Mouse (Mus musculus): ENCODE measurements at regions not wholly inside any gene's neighbourhood (a gene's known extent, or its start where the extent isn't known, plus 50 kb on each side); places are given as distances from the start of the nearest gene placed in this dataset.
A peak's percentile ranks its signal among the peaks of the same experiment; 100 is the strongest.
"Not testable (repeated sequence)": the region's sequence is repeated elsewhere in the genome, so short reads cannot be mapped to it uniquely, and the experiment has no call there.

DNA sequence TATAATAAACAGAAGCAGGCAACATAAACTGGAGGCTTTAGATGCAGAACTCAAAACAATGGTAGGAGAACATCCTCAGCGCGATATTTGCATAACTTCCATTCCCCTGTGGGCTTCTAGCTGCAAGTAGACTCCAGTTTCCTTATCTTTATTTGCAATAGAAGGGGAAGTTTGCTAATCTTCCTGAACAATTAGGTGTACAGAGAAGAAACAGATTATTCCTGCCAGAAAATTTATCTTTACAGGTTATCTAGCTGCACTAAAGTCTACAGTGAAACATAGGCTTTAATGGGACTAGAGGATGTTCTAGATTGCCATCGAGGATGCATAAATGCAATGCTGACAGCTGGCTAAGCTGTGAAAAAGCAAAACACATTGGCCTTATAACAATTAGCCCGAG lies 1544.0 kb downstream of the Efna5 start:
- DNase-seq (ENCODE audit: low read depth, low spot score): no peak

DNA sequence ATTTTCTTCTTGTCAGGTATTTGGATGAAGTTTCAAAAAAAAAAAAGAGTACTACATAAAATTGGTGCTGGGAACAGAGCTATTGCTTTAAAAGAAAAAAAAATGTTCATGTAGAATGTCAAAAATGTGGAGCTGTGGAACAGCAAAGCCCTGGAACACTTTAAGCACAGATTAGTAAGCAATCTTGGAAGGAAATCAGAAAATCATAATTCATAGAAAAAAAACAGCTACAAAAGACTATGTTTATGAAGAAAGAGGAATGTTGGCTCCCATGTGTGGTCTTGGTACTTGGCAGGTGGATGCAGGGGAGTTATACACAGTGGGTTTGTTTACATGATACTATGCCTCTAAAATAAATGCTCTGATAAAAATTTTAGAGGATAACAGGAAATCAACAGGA lies 1555.7 kb downstream of the Efna5 start:
- no peak for DNase-seq (ENCODE audit: low read depth, low spot score)

DNA sequence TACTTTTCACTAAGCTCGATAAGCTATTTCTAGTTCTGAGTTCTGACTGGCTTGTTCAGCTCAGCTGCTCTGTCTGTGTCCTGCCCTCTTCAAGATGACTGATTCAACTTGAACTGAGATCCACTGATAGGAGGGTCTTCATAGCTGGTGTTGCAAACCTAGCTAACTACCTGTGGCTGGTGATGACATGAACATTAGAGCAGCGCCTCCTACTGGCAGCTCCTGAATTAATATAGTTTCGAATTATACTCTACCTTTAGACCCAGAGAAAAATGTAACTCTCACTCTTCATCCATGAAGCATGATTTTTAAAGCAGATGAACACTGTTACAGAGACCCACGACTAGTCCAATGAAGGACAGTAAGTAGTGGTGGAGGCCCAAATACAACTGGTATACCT lies 1560.3 kb downstream of the Efna5 start:
- DNase-seq (ENCODE audit: low read depth, low spot score): no peak

DNA sequence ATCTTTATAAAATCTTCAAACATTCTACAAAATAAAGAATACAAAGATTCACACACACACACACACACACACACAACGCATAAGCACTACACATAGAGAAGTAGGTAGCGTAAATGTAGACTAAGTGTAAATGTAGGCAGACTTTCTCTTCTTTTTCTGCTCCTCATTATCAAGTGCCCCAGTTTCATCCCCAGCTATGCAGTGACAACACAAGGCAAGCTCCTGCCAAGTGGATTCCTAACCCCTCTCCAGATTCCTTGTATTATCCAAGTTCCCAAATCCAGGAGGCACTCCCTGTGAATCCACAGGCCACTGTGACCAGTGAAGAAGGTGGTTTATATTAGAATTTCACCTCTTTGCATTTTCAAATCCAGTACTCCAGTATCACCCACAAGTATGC lies 1567.7 kb downstream of the Efna5 start:
- no peak for DNase-seq (ENCODE audit: low read depth, low spot score)

DNA sequence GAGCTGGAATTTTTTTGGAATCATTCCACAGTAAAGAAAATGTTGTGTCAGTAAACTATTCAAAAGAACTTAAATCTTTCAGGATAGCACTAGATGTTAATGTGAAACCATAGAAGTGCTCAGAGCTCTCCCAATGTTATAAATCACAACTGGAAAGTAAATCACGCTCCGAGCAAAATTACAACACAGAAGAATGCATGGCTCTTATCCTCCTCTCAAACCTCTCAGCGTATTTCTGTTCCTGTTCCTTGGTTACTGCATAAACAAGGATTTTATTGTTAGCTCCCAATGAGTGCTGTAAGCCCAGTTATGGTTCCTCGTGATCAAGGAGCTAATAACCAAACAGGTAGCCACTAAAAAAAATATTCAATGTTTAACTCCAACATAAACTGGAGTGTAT lies 1569.9 kb downstream of the Efna5 start:
- no peak for DNase-seq (ENCODE audit: low read depth, low spot score)

DNA sequence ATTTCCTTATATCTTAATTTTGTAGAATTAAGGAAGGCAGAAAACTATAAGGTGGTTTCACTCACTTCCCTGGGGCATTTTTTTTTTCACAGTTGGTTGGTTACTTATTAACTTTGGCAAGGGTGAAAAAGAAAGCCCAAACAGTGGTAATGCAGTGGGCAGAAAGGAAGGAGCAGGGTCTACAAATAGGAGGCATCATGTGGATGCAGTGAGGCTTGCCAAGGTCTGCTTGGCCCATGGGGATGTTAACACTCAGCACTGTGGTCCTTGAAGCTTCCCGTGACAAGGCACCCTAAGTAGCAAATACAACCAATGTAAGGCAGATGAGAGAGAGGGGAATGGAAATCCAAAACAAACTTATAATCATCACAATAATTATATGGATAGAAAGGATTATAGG lies 1577.5 kb downstream of the Efna5 start:
- no peak for DNase-seq (ENCODE audit: low read depth, low spot score)

DNA sequence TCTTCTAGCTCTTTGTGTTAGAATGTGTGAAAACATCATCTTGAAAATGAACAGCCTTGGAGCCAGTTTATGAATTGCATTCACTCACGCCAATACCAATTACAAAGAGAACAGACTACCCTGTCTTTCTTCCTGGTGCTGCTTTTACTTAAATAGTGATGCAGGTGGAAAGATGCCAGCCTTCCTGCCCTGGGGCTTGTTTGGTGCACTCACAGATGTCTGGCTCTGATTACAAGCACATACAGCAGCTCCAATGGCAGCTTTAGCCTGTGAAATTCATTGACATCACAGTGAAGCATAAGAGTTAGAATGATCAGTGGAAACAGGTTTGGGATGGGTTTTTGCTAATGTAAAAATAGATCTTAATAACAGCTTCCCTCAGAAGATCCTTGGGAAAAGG lies 1579.1 kb downstream of the Efna5 start:
- DNase-seq (ENCODE audit: low read depth, low spot score): no peak

DNA sequence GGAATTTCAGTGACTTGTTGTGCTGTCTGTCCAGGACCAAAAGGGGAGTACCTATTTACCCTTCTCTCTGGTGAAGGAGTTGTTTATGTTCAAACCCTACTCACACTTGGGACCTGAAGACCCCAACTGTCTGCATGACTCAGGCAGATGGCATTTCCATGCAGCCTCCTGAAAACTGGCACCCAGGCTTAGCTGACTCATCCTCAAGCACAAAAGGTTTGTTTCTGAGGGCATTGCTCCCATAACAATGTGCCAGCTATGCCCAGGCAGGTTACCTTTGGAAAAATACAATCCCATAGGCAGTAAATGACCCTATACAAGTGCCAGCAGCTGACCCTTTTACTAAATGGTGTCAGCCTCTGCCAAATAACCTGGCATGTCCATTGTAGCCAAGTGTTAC lies 1579.9 kb downstream of the Efna5 start:
- DNase-seq (ENCODE audit: low read depth, low spot score): no peak

DNA sequence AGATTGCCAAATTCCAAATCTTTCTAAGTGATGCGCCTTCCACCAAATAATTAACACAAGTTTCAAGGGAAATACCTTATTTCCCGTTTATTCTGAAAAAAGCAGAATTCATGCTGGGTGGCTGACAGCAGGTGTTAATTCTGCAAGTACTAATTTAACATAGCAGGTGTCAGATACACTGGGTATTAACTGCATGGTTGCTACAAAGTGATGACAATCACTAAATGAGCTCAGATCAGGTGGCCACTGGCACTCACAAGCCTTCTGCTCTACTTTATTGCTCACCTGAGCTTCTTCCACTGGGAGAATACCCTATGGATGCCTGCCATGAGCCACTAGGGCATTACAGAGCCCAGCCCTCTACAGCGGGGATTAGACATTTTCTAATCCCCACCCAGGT lies 1590.0 kb downstream of the Efna5 start:
- no peak for DNase-seq (ENCODE audit: low read depth, low spot score)

DNA sequence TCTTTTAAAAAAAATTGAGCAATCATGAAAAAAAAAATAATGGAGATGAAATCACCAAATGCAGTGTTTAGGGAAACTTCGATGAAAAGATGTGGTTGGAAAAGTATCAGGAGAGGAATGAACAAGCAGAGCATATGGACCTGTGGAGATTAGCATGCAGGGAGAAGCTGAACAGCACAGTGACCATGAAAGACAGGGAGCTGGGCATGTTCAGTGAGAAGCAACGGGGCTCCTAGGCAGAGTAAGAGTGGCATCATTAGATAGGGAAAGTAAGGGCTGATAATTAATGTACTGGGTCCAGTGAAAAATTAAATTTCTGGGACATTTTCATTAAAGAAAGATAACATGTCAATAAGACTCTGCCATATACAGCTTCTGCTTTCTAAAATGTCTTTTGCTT lies 1592.5 kb downstream of the Efna5 start:
- no peak for DNase-seq (ENCODE audit: low read depth, low spot score)

DNA sequence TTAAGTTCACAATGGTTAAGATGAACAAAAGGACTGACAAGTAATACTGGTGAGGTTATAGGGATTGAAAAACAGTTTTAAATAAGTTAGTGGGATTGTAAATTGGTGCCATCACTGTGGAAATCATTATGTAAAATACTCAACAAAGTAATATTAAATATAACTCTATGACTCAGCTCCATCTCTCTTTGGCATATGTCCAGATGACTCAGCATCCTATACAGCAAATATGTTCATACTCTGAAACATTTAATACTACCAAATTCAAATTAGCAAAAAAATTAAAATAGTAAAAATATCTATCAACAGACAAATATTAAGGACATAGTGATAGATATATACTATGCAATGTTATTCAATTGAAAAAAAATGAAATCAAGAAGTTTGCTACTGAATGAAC lies 1607.5 kb downstream of the Efna5 start:
- no peak for DNase-seq (ENCODE audit: low read depth, low spot score)

DNA sequence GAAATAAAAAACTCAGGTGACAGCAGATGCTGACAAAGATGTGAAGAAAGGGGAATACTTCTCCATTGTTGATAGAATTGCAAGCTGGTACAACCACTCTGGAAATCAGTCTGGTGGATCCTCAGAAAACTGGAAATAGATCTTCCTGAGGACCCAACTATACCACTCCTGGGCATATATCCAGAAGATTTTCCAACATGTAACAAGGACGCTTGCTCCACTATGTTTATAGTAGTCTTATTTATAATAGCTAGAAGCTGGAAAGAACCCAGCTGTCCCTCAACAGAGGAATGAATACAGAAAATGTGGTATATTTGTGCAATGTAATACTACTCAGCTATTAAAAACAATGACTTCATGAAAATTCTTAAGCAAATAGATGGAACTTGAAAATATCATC lies 1624.6 kb downstream of the Efna5 start:
- not testable (repeated sequence) for DNase-seq (ENCODE audit: low read depth, low spot score)

DNA sequence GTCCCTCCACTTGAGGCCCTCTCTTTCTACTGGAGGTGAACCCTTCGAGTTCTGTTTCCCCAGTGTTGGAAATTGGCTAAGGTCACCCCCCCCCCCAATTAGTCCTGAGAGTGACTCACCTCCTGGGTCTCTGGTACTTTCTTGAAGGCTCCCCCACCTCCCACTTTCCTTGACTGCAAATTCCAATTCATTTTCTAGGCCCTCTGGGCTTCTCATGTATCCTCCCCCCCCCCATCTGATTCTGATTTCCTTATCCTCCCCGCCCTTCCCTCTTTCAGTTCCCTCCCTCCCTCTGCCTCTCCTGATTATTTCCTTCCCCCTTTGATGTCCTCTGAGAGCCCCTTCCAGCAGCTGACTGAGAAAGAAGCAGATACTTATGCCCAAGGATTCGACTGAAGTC lies 1632.7 kb downstream of the Efna5 start:
- DNase-seq (ENCODE audit: low read depth, low spot score): no peak

DNA sequence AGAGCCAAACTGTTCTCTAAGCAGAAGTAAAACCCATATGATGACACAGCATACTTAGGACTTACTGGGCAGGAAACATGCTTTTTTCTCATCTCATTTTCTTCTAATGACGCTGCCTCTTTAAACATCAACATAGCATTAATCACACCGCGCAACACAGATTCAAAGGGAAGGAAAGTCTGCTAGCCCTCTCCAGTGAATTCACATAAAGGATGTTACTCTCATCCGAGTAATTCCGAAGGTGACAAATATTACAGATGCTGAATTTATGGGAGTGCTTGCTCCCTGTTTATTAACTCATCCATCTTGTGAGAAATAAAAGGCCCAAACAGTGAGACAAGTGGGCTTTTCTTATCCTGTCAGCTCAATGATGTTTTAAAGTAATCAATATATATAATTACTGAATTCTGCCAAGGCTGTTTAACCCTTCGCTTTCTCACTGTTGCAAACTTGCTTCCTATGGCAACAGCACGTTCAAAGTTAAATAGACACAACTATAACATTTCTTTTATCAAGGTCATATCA lies 1663.9 kb downstream of the Efna5 start:
- no peak for DNase-seq (ENCODE audit: low read depth, low spot score)

DNA sequence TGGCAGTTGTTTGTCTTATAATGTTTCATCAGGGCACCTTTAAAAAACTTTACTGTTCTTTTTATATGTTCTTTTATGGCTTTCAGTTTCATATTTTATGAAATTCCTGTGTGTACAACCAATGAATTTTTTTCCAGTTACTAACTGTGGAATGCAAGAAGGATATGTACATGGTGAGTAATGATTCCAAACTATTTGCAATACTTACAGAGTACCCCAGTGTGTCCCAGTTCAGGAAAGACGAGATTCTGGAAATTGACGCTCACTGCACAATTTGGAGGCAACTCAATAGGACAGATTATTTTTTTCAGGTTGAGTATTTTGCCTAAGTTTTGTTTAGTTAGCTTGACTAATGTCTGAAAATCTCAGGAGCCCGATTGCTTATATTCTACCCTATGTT lies 1676.8 kb downstream of the Efna5 start:
- DNase-seq (ENCODE audit: low read depth, low spot score): no peak

DNA sequence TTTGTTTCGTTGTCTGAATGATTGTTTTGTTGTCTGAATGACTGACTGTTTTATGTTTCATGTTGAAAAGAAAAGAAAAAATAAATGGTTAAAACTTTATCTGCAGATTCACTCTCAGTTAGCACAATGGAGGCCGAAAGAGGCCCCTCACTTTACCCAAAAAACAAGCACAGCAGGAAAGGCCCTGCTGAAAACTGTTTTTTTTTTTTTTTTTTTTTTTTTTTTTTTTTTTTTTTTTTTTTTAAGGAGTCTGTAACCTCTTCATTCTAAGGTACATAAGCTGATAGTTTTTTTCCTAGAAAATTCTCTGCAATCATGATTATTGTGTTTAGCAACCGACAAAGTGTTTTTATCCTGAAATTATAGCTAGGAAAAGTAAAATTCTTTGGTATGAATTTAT lies 1693.2 kb downstream of the Efna5 start:
- not testable (repeated sequence) for DNase-seq (ENCODE audit: low read depth, low spot score)

DNA sequence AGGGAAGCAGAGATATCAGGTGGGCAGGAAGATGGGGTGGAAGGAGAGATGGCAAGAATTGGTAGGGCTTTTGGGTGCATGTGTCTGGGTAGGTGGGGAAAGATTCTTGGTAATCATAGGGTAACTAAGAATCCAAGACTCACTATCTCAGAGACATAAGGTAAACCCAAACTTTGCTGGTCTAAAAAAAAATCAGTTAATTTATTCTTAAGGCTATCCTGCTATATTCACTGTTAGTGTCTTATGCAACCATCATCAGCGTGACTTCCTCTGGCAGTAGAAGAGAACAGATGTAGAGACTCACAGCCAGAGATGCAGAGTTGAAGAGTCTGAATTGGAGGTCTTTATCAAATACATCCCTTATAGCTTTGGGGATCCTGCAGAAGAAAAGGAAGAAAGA lies 1704.5 kb downstream of the Efna5 start:
- DNase-seq (ENCODE audit: low read depth, low spot score): peak; percentile 10

DNA sequence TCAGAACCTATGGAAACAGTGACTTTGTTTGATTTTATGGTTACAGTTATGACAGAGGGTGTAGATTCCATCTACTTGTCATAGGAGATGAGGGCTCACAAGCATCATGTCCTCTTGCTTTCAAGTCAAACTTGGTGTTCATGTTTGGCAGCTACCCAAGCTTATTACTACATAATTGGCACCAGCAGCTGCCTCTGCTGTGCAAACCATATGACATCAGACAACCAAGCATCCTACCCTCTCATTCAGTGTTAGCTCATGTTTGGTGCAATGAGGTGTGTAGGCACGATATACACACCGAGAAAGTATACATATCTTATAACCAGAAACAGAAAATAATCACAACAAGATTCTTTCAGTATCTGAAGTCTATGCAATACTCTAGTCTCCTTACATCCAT lies 1721.7 kb downstream of the Efna5 start:
- no peak for DNase-seq (ENCODE audit: low read depth, low spot score)

DNA sequence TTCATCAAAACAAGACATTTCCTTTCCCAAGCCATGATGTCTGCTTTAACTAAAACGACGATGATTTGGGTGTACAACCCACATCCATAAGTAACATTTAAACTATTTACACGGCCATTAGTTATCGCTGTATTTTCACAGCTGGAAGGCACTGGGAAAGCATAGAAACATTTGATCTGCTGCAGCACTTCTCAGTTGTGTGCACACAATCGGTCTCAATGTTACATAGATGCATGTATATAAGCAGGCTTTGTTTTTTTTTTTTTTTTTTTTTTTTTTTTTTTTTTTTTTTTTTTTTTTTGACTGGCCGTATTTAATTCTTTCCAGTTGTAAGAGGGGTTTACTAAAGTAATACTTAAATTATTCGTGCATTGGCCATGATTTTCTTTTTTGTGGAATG lies 1744.1 kb downstream of the Efna5 start:
- DNase-seq (ENCODE audit: low read depth, low spot score): no peak

DNA sequence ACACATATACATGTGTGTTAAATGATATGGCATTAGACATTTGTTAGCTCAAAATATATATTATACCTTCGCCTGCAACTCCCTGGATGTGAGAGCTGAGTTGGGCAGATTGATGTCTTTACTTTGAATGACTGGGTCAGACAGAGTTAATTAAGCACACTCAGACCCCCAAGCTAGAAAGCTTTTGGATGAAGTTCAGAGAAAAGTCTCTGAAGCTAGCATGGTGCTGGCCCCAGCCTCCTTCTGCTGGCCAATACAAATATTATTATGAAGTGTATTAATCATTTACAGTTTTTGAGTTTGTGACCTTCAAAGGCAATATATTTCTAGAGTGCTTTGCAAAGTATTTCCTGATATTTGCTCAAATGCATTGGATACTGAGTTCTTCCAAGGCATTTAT lies 1753.3 kb downstream of the Efna5 start:
- DNase-seq (ENCODE audit: low read depth, low spot score): no peak

DNA sequence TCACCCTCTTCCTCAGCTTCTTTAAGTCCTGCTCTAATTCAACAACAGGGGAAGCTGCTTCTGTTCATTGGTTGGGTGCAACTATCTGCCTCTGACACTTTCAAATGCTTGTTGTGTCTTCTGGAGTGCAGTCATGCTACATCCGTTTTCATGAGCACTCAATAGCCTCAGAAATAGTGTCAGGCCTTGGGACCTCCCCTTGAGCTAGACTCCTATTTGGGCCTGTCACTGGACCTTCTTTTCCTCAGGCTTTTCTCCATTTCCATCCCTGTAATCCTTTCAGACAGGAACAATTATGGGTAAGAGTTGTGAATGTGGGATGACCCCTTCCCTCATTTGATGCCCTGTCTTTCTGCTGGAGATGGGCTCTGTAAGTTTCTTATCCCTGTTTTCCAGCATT lies 1774.8 kb downstream of the Efna5 start:
- DNase-seq (ENCODE audit: low read depth, low spot score): no peak

DNA sequence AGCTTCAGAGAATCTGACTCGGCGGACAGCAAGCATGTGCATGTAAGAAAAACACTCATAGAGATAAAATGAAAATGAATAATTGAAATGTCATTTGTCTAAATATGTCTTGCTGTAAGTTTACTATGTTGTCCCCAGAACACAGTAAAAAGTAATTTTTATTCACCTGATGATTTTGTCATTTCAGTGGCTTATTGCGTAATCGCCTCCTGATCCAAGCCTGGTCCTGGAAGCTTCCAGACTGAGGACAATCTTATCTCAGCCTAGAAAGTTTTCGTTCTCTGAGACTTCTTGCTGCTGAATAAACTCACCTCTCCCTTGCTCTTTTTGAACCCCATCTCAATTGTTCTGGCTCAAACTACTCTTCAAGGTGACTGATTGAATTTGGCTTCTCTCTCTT lies 1820.7 kb downstream of the Efna5 start:
- DNase-seq (ENCODE audit: low read depth, low spot score): no peak

DNA sequence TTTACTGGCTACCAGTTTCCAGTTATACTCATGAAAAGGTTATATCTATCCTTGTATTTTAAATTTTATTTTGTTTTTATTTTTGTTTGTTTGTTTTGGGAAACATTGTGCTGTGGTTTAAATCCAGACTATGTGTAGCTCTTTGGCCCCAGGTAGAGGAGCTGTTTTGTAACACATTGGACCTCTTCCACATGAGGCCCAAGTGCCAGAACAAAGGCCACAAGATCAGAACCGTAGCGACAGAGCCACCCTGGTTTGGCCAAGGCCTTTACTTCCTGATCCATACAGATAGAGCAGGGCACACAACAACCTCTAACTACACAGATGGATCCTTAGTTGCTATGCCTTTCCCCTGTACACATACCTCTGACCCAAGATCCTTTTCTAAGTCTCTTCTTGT lies 1822.6 kb downstream of the Efna5 start:
- no peak for DNase-seq (ENCODE audit: low read depth, low spot score)

DNA sequence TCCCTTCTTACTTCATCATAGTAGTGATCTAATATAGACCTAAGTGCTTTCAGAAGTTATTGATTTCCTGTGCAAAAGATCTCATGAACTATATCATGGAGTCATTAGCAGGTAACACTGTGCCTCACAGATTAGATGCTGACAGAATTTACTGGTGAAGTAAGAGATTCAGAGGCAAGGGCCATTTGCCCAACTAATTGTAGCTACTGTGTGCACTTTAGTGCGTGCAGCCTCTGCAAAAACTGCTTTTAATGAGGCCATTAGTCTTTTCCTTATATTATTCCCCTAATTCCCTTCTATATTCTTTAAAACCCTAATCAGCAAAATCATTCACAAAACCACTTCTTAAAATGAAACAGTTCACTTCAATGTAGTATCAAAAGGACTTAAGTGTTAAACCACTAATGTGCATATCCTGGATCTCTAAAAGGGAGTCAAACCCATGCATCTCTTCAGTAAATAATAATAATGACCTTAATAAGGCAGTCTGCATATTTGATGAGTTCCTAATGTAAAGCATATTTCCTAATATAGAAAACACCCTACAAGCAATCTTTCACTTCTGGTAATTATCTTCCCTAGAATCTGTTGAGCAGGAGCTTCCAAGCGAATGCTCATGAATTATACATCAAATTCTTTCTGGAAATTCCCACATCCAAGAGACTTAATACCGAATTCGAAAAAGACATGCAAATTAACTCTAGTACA lies 1847.4 kb downstream of the Efna5 start:
- DNase-seq (ENCODE audit: low read depth, low spot score): no peak
